ENCODE assay signal across 21 mouse cellular contexts in genomic region chr5:118033328-118033727, GRCm38 (mm10). TPM values are rescaled to one million over a fixed set of nuclear protein-coding genes. Genes with fewer than 3 reads are reported as not detected.
DNase-seq lines count a peak whose midpoint lies in the region; ATAC-seq lines count a peak whose summit lies in the region.
"Had no signal": no experiment of that assay in that cellular context is flagged by ENCODE, and none has a peak within 500 bp of the region (broad histone marks: within the 10 kb centered on the region; RNA-seq: fewer than 3 reads in every experiment).

No protein-coding gene starts in this region.

- peaks cover 33% of the 10 kb centered on the region for H3K27me3 ChIP-seq in heart, embryonic 13.5 days (replicated peaks)

- H3K27ac ChIP-seq in heart, embryonic 13.5 days (replicated peaks), result peak overlapping the region; percentile 65
- H3K27ac ChIP-seq: forebrain, embryonic 15.5 days; hindbrain, embryonic 12.5 days; left cerebral cortex, adult 2 months; neural tube, embryonic 13.5 days had no signal

- H3K9me3 ChIP-seq in heart, embryonic 13.5 days, result peaks cover 12% of the 10 kb centered on the region
- H3K9me3 ChIP-seq: forebrain, embryonic 15.5 days; hindbrain, embryonic 12.5 days had no signal

- 0 out of 2 replicates have a peak overlapping the region, but pooled peaks have one; percentile 44 for H3K9ac ChIP-seq in heart, embryonic 13.5 days
- H3K9ac ChIP-seq: forebrain, embryonic 15.5 days; hindbrain, embryonic 12.5 days; neural tube, embryonic 13.5 days had no signal

- ATAC-seq in heart, embryonic 13.5 days (ENCODE audit: extremely low read depth, insufficient number of reproducible peaks, low FRiP score, low TSS enrichment), result no peak
- ATAC-seq: forebrain, embryonic 15.5 days; lung, postnatal 0 days had no signal

- no peak overlapping the region for H3K4me3 ChIP-seq in heart, embryonic 13.5 days
- H3K4me3 ChIP-seq: erythroblast, embryonic 14.5 days; forebrain, embryonic 15.5 days; hindbrain, embryonic 12.5 days; left cerebral cortex, adult 2 months; neural tube, embryonic 13.5 days had no signal

- H3K4me1 ChIP-seq in heart, embryonic 13.5 days, result peaks cover 48% of the 10 kb centered on the region

- H3K4me2 ChIP-seq in heart, embryonic 13.5 days, result no peak overlapping the region
- H3K4me2 ChIP-seq: forebrain, embryonic 15.5 days; hindbrain, embryonic 12.5 days; neural tube, embryonic 13.5 days had no signal

- WGBS in heart, embryonic 13.5 days, result 11% methylated on average over 4 of the region's 4 CpGs

- peak; percentile 55 for DNase-seq in adrenal gland, postnatal 14 days
- no peak for DNase-seq in adrenal gland, postnatal 4 days (ENCODE audit: low spot score in 2 of 2)
- no peak for DNase-seq in heart, adult 8-10 months (ENCODE audit: low spot score)
- DNase-seq in MN1 (ENCODE audit: low spot score), result peak; percentile 88
- peak; percentile 81 for DNase-seq in cerebellum, adult 9-11 months
- DNase-seq in spleen, postnatal 10 days (ENCODE audit: low spot score in 2 of 2), result no peak
- DNase-seq: kidney, adult 2 months; kidney, postnatal 25 days; left cerebral cortex, postnatal 4 days; liver; midbrain, embryonic 14.5 days; right cerebral cortex, adult 18-20 months; thymus, postnatal 36 days had no signal

- peaks cover 5% of the 10 kb centered on the region; the same call in 1 of the 2 replicates for H3K36me3 ChIP-seq in heart, embryonic 13.5 days
- H3K36me3 ChIP-seq: forebrain, embryonic 15.5 days; hindbrain, embryonic 12.5 days; neural tube, embryonic 13.5 days had no signal

RNA-seq across cellular contexts. Expression of gene Tesc, which starts 5.8 kb away (rescaled TPM):
- total RNA-seq in adrenal gland, postnatal 14 days (2021), result 78.8 and 80.8 TPM in 2 replicates
- total RNA-seq in adrenal gland, postnatal 4 days (2021), result 10 to 100 TPM; 53.7 to 60.8 TPM
- polyA plus RNA-seq in heart, embryonic 13.5 days (2015; fragmentation: Nextera tagmentation; extraction: Ambion mirVana), result 17.8 and 20.3 TPM in 2 replicates
- total RNA-seq in heart, adult 8-10 months (2022), result 100 to 1,000 TPM; 204 to 264 (median 228) TPM
- total RNA-seq: MEL had no signal

RNA-seq across cellular contexts. Expression of gene Fbxo21, which starts 56.8 kb away (rescaled TPM):
- 77.8 and 121 TPM in 2 replicates for total RNA-seq in adrenal gland, postnatal 14 days (2021)
- total RNA-seq in adrenal gland, postnatal 4 days (2021), result 10 to 100 TPM; 89.3 to 94.4 TPM
- polyA plus RNA-seq in heart, embryonic 13.5 days (2015; fragmentation: Nextera tagmentation; extraction: Ambion mirVana), result 51.0 and 53.0 TPM in 2 replicates
- 10 to 100 TPM; 29.2 to 43.0 (median 35.2) TPM for total RNA-seq in heart, adult 8-10 months (2022)

Comparison
In these comparisons a context has a peak if more than half of its experiments do, and no peak if none do; other contexts are left out.
1. DNase-seq: peak in adrenal gland, postnatal 14 days (single experiment), MN1 (single experiment) and cerebellum, adult 9-11 months (single experiment); none in adrenal gland, postnatal 4 days (0 of 2), heart, adult 8-10 months (single experiment) and spleen, postnatal 10 days (0 of 2).